Mouse (Mus musculus) brain, embryonic 14.5 days (tissue): Measurements from ENCODE around the gene Slc51b.

Experiments used
- CTCF ChIP-seq: fragments of 200-500 bp; IDR thresholded peaks from 2 replicates; pipeline ENCODE4 v1.5.1; 2012; ENCODE audit warnings: inconsistent platforms, mild to moderate bottlenecking, moderate library complexity, borderline replicate concordance; ENCODE audit not compliant: insufficient read depth, insufficient read length; ENCODE audit errors: extremely low read depth
- POLR2A ChIP-seq: fragments of 200-500 bp; IDR thresholded peaks from 2 replicates; pipeline ENCODE4 v1.6.1; 2012; ENCODE audit warnings: mild to moderate bottlenecking, inconsistent platforms, borderline replicate concordance; ENCODE audit not compliant: poor library complexity, insufficient read depth, insufficient read length, severe bottlenecking; ENCODE audit errors: extremely low read depth

DNA sequence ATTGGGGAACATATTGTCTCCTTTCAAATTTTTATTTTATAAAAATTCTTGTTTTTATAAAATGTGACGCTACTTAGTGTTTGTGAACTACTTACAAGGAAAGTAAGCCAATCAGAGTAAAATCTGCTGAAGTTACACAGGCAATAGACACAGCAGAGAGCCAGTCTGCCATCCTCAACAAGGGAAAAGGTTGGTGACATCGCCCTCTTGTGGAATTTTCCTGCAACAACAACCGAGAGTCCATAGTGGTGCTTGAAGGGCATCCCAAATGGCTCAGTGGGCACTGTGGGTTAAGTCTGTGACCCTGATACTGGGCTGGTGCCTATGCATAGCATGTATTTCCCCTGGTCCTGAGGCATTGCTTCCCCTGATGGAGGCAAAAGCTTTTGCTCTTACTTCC lies 9.5 kb upstream of the Slc51b start:
- TF ChIP-seq POLR2A: no peak
- TF ChIP-seq CTCF: peak; percentile 91
